10 mouse cellular contexts compared by ENCODE assay signal in genomic region chr11:104133442-104133983, GRCm38 (mm10). TPM values are rescaled to one million over a fixed set of nuclear protein-coding genes. Genes with fewer than 3 reads are reported as not detected.
A peak's percentile ranks its signal among the peaks of the same experiment; 100 is the strongest.
DNase-seq lines count a peak whose midpoint lies in the region; ATAC-seq and TF ChIP-seq lines count a peak whose summit lies in the region.
"Had no signal": no experiment of that assay in that cellular context is flagged by ENCODE, and none has a peak within 500 bp of the region (broad histone marks: within the 10 kb centered on the region; RNA-seq: fewer than 3 reads in every experiment).

No protein-coding gene starts in this region.

- H3K4me1 ChIP-seq in heart, embryonic 12.5 days (replicated peaks) = peaks cover 21% of the 10 kb centered on the region
- peaks cover 14% of the 10 kb centered on the region for H3K4me1 ChIP-seq in testis, adult 2 months (ENCODE audit: control insufficient read depth, insufficient read depth, low read length)
- H3K4me1 ChIP-seq in intestine, postnatal 0 days (replicated peaks; ENCODE audit: control insufficient read depth, insufficient read depth, low read length) = no peaks in the 10 kb centered on the region
- peaks cover 13% of the 10 kb centered on the region; the same call in 1 of the 2 replicates for H3K4me1 ChIP-seq in stomach, embryonic 16.5 days (ENCODE audit: control insufficient read depth, insufficient read depth, low read length)

- no peaks in the 10 kb centered on the region for H3K36me3 ChIP-seq in heart, embryonic 12.5 days
- H3K36me3 ChIP-seq in testis, adult 2 months (ENCODE audit: control insufficient read depth, insufficient read depth, low read length) = no peaks in the 10 kb centered on the region
- no peaks in the 10 kb centered on the region for H3K36me3 ChIP-seq in intestine, postnatal 0 days (ENCODE audit: control insufficient read depth, insufficient read depth)
- H3K36me3 ChIP-seq in stomach, embryonic 16.5 days (ENCODE audit: control insufficient read depth, insufficient read depth, low read length) = no peaks in the 10 kb centered on the region
- H3K36me3 ChIP-seq: G1E had no signal

- peak overlapping the region; percentile 51 for H3K4me3 ChIP-seq in heart, embryonic 12.5 days
- peak overlapping the region; percentile 28 for H3K4me3 ChIP-seq in testis, adult 2 months (ENCODE audit: control insufficient read depth, low read depth, low read length)
- H3K4me3 ChIP-seq in intestine, postnatal 0 days (ENCODE audit: low read depth, low read length) = peak overlapping the region; percentile 31; the same call in 1 of the 2 replicates
- peak overlapping the region; percentile 54 for H3K4me3 ChIP-seq in stomach, embryonic 16.5 days (replicated peaks; ENCODE audit: low read length)

- H3K27me3 ChIP-seq in heart, embryonic 12.5 days (replicated peaks) = peaks cover 93% of the 10 kb centered on the region
- peaks cover 2% of the 10 kb centered on the region for H3K27me3 ChIP-seq in testis, adult 2 months (ENCODE audit: control insufficient read depth, insufficient read depth, low read length)
- peaks cover 63% of the 10 kb centered on the region for H3K27me3 ChIP-seq in intestine, postnatal 0 days (replicated peaks; ENCODE audit: control insufficient read depth, insufficient read depth, low read length)
- peaks cover 62% of the 10 kb centered on the region for H3K27me3 ChIP-seq in stomach, embryonic 16.5 days (ENCODE audit: control insufficient read depth, insufficient read depth, low read length)

- H3K27ac ChIP-seq in heart, embryonic 12.5 days (ENCODE audit: poor library complexity, severe bottlenecking) = no peak overlapping the region
- H3K27ac ChIP-seq in testis, adult 2 months (ENCODE audit: control insufficient read depth, insufficient read depth, low read depth, low read length) = no peak overlapping the region
- H3K27ac ChIP-seq in intestine, postnatal 0 days (ENCODE audit: low read depth, low read length) = no peak overlapping the region
- H3K27ac ChIP-seq in stomach, embryonic 16.5 days (ENCODE audit: low read length) = no peak overlapping the region

- ATAC-seq in heart, embryonic 12.5 days (ENCODE audit: insufficient number of reproducible peaks, low FRiP score) = no peak
- ATAC-seq in intestine, postnatal 0 days = no peak
- no peak for ATAC-seq in stomach, embryonic 16.5 days (ENCODE audit: insufficient read depth, low FRiP score)

- DNase-seq in heart, adult 8-10 months (ENCODE audit: low spot score) = no peak
- no peak for DNase-seq in testis, postnatal 10 days (ENCODE audit: low spot score)
- no peak for DNase-seq in layer of hippocampus, adult 9-10 months (ENCODE audit: low spot score)
- no peak for DNase-seq in kidney, adult 11 months

- TF ChIP-seq CTCF in testis, adult 2 months (IDR thresholded peaks at IDR 0.05; ENCODE audit: control insufficient read depth, insufficient read depth, insufficient replicate concordance, low read depth, low read length) = no peak
- no peak for TF ChIP-seq CTCF in intestine, postnatal 0 days (IDR thresholded peaks at IDR 0.05; ENCODE audit: low read depth)

- no peak overlapping the region for H3K9ac ChIP-seq in heart, embryonic 12.5 days
- H3K9ac ChIP-seq in intestine, postnatal 0 days (ENCODE audit: low read depth, low read length) = no peak overlapping the region
- no peak overlapping the region for H3K9ac ChIP-seq in stomach, embryonic 16.5 days (ENCODE audit: low read length)

- H3K4me2 ChIP-seq in heart, embryonic 12.5 days = peak overlapping the region; percentile 88
- H3K4me2 ChIP-seq in intestine, postnatal 0 days (replicated peaks; ENCODE audit: low read depth) = peak overlapping the region; percentile 60
- peak overlapping the region; percentile 93 for H3K4me2 ChIP-seq in stomach, embryonic 16.5 days (ENCODE audit: low read depth, low read length)

- no peak for TF ChIP-seq POLR2A in testis, adult 2 months (IDR thresholded peaks at IDR 0.05; ENCODE audit: control insufficient read depth, low read depth, low read length)

- under 1% methylated on average over 47 of the region's 47 CpGs for WGBS in heart, embryonic 12.5 days
- WGBS in intestine, postnatal 0 days = 1% methylated on average over 47 of the region's 47 CpGs
- 2% methylated on average over 46 of the region's 47 CpGs for WGBS in stomach, embryonic 16.5 days

- no peaks in the 10 kb centered on the region for H3K9me3 ChIP-seq in heart, embryonic 12.5 days (replicated peaks)
- no peaks in the 10 kb centered on the region for H3K9me3 ChIP-seq in intestine, postnatal 0 days (ENCODE audit: control insufficient read depth)
- no peaks in the 10 kb centered on the region for H3K9me3 ChIP-seq in stomach, embryonic 16.5 days (replicated peaks; ENCODE audit: control insufficient read depth, low read length)

RNA-seq across cellular contexts. Expression of gene Crhr1, which starts 0.9 kb away (rescaled TPM):
- polyA plus RNA-seq in heart, embryonic 12.5 days (2016; fragmentation: Nextera tagmentation; extraction: Ambion mirVana) = not detected in 2 replicates
- not detected for total RNA-seq in heart, adult 8-10 months (2022)
- polyA plus RNA-seq in testis, adult 2 months (2012; rRNA removed) = 0.42 and 0.59 TPM in 2 replicates
- polyA plus RNA-seq in intestine, postnatal 0 days (2015; fragmentation: Nextera tagmentation; extraction: Ambion mirVana) = not detected in 2 replicates
- 0.09 and 0.17 TPM in 2 replicates for polyA plus RNA-seq in stomach, embryonic 16.5 days (2015; fragmentation: Nextera tagmentation; extraction: Ambion mirVana)
- total RNA-seq: G1E had no signal
- polyA plus RNA-seq: G1E; small intestine, adult 2 months had no signal

RNA-seq across cellular contexts. Expression of gene Sppl2c, which starts 52.6 kb away (rescaled TPM):
- not detected in 2 replicates for polyA plus RNA-seq in heart, embryonic 12.5 days (2016; fragmentation: Nextera tagmentation; extraction: Ambion mirVana)
- total RNA-seq in heart, adult 8-10 months (2022) = not detected
- polyA plus RNA-seq in testis, adult 2 months (2012; rRNA removed) = 747 and 763 TPM in 2 replicates
- polyA plus RNA-seq in intestine, postnatal 0 days (2015; fragmentation: Nextera tagmentation; extraction: Ambion mirVana) = not detected in 2 replicates
- not detected in 2 replicates for polyA plus RNA-seq in stomach, embryonic 16.5 days (2015; fragmentation: Nextera tagmentation; extraction: Ambion mirVana)
- polyA plus RNA-seq: G1E; small intestine, adult 2 months had no signal

Comparison
In these comparisons a context has a peak if more than half of its experiments do, and no peak if none do; other contexts are left out.
1. RNA of gene Sppl2c, which starts 52.6 kb away (polyA plus RNA-seq): 747 to 763 TPM in testis, adult 2 months; not detected in heart, embryonic 12.5 days, not detected in intestine, postnatal 0 days and not detected in stomach, embryonic 16.5 days; every median in the first group is over 100 times any median in the second.
2. Peak in every context shown above with its lines, with median percentiles within 50 percentile points of each other: H3K4me2 ChIP-seq and H3K4me3 ChIP-seq.